Mouse (Mus musculus) E14TG2a.4 (cell line): ENCODE data around the gene Ube2q1.

Experiments
- H3K27me3 ChIP-seq: 2 replicates; pipeline ENCODE4 v1.6.1; 2014; ENCODE audit warnings: low read length, control low read depth; ENCODE audit not compliant: insufficient read depth
- H3K36me3 ChIP-seq: 2 replicates; pipeline ENCODE4 v1.6.1; 2014; ENCODE audit warnings: low read length, control low read depth; ENCODE audit not compliant: insufficient read depth
- H3K4me1 ChIP-seq: replicated peaks from 2 replicates; pipeline ENCODE4 v1.6.1; 2014; ENCODE audit warnings: low read depth, low read length, control low read depth
- H3K4me3 ChIP-seq: replicated peaks from 2 replicates; pipeline ENCODE4 v1.5.1; 2014; ENCODE audit warnings: mild to moderate bottlenecking, low read length
- H3K9me3 ChIP-seq: 2 replicates; pipeline ENCODE4 v1.6.1; 2014; ENCODE audit warnings: low read length, control low read depth
- CTCF ChIP-seq: conservative IDR thresholded peaks from 2 replicates; pipeline ENCODE4 v1.5.1; 2014; ENCODE audit warnings: low read length
- NANOG ChIP-seq: IDR thresholded peaks from 2 replicates; pipeline ENCODE4 v1.6.1; 2014; ENCODE audit warnings: borderline replicate concordance, low read length, mixed read lengths
- POU5F1 ChIP-seq: IDR thresholded peaks from 2 replicates; pipeline ENCODE4 v1.6.1; 2014; ENCODE audit warnings: low read length, borderline replicate concordance

Ube2q1 gene

DNA sequence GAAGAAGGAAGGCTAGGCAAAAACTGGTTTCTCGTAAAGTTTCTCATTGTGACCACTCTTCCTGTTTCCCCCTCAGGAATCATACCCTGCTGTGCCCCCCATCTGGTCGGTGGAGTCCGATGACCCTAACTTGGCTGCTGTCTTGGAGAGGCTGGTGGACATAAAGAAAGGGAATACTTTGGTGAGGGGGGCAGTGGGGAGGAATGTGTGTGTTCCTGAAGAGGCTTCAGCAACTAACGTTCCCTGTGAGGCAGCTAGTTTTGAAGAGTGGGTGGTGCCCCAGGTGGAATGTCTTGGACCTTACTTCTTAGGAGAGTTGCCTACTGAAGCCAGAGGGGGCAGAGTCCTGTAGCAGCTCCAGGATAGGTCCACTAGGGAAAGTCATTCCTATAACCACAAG is 2.6 kb downstream of the Ube2q1 start:
- no peaks in the 10 kb centered on the region for H3K9me3 ChIP-seq
- H3K4me3 ChIP-seq, result peak overlapping the region; percentile 94; the same call in 1 of the 2 replicates
- peaks cover 81% of the 10 kb centered on the region for H3K36me3 ChIP-seq
- H3K27me3 ChIP-seq, result no peaks in the 10 kb centered on the region
- H3K4me1 ChIP-seq, result peaks cover 54% of the 10 kb centered on the region
- no peak for TF ChIP-seq NANOG
- TF ChIP-seq POU5F1, result no peak
- no peak for TF ChIP-seq CTCF

DNA sequence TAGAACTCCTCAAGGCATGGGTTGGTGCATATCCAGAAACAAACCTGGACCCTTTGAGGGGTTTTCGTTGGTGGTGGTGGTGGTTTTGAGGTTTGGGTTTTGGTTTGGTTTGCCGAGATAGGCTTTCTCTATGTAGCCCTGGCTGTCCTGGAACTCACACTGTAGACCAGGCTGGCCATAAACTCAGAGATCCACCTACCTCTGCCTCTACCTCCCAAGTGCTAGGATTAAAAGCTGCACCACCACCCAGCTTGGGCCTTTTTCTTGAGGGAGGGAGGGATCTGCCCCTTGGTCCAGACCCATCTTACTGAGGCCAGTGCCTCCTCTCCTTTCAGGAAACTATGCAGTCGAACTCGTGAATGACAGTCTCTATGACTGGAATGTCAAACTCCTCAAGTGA is 6.7 kb downstream of the Ube2q1 start:
- Histone ChIP-seq H3K4me3 (no peak overlapping the region), H3K4me1 (peaks cover 67% of the 10 kb centered on the region), H3K36me3 (peaks cover 93% of the 10 kb centered on the region), H3K27me3 (no peaks in the 10 kb centered on the region), H3K9me3 (no peaks in the 10 kb centered on the region)
- TF ChIP-seq CTCF (no peak), NANOG (no peak), POU5F1 (no peak)

DNA sequence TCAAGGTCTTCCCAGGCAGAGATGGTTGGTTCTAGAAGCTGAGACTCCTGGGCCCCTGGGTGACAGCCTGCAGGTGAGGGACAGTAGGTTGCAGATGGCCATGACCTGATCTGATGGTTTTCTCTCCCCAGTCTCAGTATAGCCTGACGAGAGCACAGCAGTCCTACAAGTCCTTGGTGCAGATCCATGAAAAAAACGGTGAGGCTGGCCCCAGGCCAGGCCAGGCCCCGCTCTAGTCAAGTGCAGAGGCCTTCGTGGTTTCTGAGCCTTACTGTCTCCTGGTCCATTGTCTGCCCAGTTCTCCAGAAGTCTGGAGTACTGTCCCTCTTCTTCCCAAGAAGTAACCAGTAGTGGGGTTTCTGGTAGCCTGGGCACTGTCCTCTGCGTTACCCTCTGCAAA is 8.2 kb downstream of the Ube2q1 start:
- no peaks in the 10 kb centered on the region for H3K27me3 ChIP-seq
- H3K9me3 ChIP-seq, result no peaks in the 10 kb centered on the region
- H3K4me3 ChIP-seq, result no peak overlapping the region
- H3K4me1 ChIP-seq, result peaks cover 65% of the 10 kb centered on the region
- peaks cover 77% of the 10 kb centered on the region for H3K36me3 ChIP-seq
- TF ChIP-seq CTCF (no peak), NANOG (no peak), POU5F1 (no peak)

DNA sequence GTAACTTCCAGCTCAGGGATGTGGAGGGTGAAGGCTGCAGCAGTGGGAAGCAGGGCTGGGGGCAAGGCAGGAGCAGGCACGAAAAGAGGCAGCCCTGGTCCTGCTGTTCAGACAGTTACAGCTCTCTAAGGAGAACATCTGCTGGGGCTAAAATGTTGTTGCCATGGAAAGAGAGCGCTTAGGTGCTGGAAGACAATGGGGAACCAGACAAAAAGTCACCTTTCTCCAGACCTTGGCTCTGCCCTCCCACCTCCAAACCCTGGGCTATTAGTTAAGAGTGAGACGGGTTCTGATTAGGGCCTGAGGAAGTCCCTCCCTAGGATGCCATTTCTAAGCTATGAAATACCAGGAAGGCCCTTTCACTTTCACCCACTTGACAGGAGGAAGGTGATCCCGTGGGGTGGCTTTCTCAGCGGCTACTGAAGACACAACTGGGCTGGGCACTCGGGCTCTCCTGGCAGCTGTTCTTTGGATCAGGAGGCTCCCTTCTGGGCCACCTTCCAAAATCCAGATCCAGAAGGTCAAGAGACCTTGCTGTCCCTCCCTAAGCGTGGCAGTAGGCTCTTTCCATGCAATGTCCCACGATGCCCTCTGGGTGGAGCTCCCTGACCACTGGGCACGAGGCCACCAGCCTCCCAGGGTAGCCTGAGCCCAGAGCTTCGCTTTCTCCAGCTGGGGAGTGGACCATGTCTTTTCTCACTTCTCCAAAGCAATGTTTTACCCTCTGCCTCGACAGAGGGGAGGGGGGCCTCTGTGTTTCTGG is 11.8 kb downstream of the Ube2q1 start:
- TF ChIP-seq POU5F1 (no peak), CTCF (peak; percentile 24; the same call in 1 of the 2 replicates), NANOG (no peak)
- Histone ChIP-seq H3K4me3 (peak overlapping the region; percentile 23; the same call in 1 of the 2 replicates), H3K9me3 (peaks cover 3% of the 10 kb centered on the region; the same call in 1 of the 2 replicates), H3K4me1 (peaks cover 91% of the 10 kb centered on the region), H3K27me3 (no peaks in the 10 kb centered on the region), H3K36me3 (peaks cover 42% of the 10 kb centered on the region)

DNA sequence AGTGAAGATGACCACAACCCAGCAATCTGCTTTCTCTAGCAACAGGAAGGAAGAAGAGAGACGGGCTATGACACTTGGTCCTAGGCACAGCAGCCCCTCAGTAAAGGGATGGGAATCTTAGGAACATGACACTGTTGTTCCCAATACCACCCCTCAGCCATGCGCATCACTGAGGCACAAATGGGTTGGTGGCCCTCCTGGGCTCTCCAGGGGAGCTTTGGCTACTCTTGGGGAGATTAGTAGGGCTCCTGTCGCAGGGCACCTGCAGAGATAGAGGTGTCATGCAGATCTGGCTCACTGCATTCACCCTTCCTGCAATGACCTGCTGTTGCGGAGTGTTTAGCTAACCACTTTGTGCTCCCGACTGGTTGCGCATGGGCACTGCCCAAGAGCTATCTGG is 12.9 kb downstream of the Ube2q1 start:
- Histone ChIP-seq H3K27me3 (no peaks in the 10 kb centered on the region), H3K4me1 (peaks cover 80% of the 10 kb centered on the region), H3K36me3 (peaks cover 31% of the 10 kb centered on the region), H3K9me3 (peaks cover 8% of the 10 kb centered on the region), H3K4me3 (no peak overlapping the region)
- TF ChIP-seq CTCF (no peak), NANOG (no peak), POU5F1 (no peak)

DNA sequence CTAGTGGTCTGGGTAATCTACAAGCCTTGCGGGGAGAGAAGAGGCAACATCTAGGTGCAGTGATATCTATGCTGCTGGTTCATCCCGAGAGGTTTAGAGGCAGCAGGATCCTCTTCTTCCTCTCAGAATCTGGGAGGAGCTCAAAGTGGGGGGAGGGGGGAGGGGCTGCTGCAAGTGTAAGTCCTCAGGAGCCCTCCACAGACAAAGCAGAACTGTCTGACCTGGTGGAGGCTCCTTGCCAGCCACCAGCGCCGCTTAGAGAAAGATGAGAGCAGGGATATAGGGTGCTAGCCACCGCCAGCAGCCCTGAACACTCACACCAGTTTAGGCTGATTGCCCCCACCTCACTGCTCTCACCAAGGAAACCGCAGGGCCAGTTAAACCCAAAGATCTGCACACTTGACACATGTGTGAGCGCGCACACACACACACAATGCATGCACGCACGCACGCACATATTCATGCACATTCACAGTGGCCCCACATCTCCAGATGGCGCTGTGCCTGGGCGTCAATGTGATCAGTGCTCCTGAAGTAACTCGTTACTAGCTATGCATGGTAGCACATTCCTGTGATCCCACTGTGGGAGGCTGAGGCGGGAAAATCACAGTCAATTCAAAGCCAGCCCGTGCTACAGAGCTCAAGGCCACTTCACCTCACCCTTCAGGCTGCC is 15.4 kb downstream of the Ube2q1 start:
- H3K4me3 ChIP-seq, result peak overlapping the region; percentile 68
- H3K36me3 ChIP-seq, result peaks cover 5% of the 10 kb centered on the region
- H3K9me3 ChIP-seq, result peaks cover 13% of the 10 kb centered on the region
- TF ChIP-seq NANOG (no peak), CTCF (peak; percentile 19; the same call in 1 of the 2 replicates)
- H3K4me1 ChIP-seq, result peaks cover 63% of the 10 kb centered on the region
- no peaks in the 10 kb centered on the region for H3K27me3 ChIP-seq

DNA sequence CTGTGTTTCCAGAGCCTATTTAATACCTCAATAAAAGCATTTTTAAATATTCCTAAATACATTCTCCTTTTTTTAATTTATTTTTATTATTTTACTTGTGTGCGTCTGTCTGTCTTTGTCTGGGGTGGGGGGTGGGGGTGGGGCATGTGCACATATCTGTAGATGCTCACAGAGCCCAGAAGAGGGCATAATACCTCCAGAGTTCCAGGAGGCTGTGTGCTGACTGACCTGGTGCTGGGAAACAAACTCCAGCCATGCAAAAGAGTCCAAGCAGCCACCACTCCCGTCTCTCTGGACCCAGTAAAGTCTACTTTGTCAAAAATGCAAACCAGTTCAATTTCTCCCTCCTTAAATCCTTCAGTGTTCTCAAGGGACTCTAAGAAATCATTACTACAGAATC is 21.2 kb downstream of the Ube2q1 start:
- H3K36me3 ChIP-seq, result no peaks in the 10 kb centered on the region
- H3K4me3 ChIP-seq, result no peak overlapping the region
- H3K4me1 ChIP-seq, result peaks cover 52% of the 10 kb centered on the region
- peaks cover 12% of the 10 kb centered on the region for H3K9me3 ChIP-seq
- TF ChIP-seq NANOG, result no peak
- TF ChIP-seq POU5F1, result no peak
- TF ChIP-seq CTCF, result no peak; the same call in 1 of the 2 replicates
- H3K27me3 ChIP-seq, result no peaks in the 10 kb centered on the region

DNA sequence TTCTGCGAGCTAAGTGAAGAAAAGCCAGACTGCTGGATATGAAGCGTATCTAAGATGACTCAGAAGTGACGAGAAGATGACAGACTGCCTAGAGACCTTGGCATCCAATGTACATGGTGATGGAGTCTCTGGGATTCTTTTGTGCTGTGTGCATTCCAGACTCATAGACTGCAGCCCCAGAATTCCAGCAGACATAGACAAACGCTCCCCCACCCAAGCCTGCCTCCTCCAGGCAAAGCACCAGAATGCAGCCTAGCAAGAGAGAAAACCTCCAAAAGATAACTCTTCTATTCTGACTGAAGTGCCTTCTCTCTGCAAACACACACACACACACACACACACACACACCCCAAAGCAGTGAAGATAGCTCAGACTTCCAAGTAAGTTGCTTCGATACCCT is 22.3 kb downstream of the Ube2q1 start:
- H3K9me3 ChIP-seq, result peaks cover 9% of the 10 kb centered on the region; the same call in 1 of the 2 replicates

DNA sequence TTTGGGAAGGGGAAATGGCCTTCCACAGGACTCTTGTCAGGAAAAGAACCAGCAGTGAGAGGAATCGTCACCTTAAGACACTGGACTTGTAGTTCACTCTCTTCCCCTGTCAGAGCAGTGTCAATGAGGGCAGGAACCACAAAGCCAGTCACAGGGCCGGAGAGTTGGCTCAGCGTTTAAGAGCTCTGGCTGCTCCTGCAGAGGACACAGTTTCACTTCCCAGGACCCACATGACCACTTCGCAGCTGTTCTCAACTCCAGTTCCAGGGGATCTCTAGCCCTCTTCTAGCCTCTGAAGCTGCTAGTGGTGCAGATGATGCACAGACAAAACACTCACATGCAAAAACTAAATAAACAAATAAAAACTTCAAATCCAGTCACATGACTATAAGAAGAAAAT is 22.9 kb downstream of the Ube2q1 start:
- H3K36me3 ChIP-seq, result no peaks in the 10 kb centered on the region
- H3K4me3 ChIP-seq, result no peak overlapping the region
- H3K27me3 ChIP-seq, result no peaks in the 10 kb centered on the region
- H3K9me3 ChIP-seq, result peaks cover 5% of the 10 kb centered on the region; the same call in 1 of the 2 replicates
- peaks cover 58% of the 10 kb centered on the region for H3K4me1 ChIP-seq
- TF ChIP-seq POU5F1, result no peak

More for the DNA sequence above, 22.3 kb downstream of the Ube2q1 start:
- H3K4me1 ChIP-seq, result peaks cover 52% of the 10 kb centered on the region
- H3K4me3 ChIP-seq, result no peak overlapping the region
- TF ChIP-seq CTCF, result peak; percentile 45
- no peak for TF ChIP-seq POU5F1
- H3K36me3 ChIP-seq, result no peaks in the 10 kb centered on the region
- no peaks in the 10 kb centered on the region for H3K27me3 ChIP-seq
